Mouse (Mus musculus) MEL-GATA-1-ER (cell line): ENCODE measurements at regions not wholly inside any gene's neighbourhood (a gene's known extent, or its start where the extent isn't known, plus 50 kb on each side); places are given as distances from the start of the nearest gene placed in this dataset.
"Not testable (repeated sequence)": the region's sequence is repeated elsewhere in the genome, so short reads cannot be mapped to it uniquely, and the experiment has no call there.

ENCODE experiments used
- DNase-seq: peaks from one replicate; pipeline ENCODE4 v3.0.0-alpha.2; 2012; ENCODE audit warnings: low read depth; ENCODE audit errors: extremely low read depth

DNA sequence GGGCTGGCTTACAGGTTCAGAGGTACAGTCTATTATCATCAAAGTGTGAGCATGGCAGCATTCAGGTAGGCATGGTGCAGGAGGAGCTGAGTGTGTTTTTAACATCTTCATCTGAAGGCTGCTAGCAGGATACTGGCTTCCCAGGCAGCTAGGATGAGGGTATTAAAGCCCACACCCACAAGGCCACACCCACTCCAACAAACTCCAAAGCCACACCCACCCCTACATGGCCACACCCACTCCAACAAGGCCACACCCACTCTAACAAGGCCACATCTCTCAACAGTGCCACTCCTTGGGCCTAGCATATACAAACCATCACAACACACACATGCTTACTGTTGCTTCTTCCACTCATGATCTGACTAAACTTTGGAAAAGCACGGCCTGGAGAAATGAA lies 172.5 kb downstream of the Msrb3 start:
- DNase-seq, result no peak

DNA sequence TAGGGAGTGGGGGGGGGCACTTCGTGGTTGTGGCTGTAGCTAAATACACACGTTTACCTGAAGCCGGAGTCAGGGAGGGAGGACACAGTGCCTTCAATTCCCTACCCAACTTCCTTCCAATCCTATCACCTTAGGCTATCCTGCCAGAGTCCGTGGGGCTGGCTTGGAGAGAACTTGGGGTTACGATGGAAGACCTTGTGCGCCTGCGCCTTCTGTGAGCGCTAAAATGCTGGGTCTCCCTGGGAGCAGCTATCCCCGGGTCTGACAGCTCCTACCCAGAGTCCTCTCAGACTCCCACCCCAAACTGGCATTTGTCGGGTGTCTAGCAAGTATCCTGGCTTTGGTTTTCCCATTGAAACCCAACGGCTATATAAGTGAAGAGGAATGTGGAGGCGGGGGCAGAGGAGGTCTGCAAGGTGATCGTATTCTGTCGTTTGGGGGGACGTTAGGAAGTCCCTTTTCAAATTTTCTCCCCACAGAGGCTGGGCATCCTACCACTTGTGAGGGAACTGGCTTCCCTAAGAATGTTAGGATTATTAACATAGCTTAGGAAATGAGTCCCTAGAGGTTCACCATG lies 176.9 kb downstream of the Msrb3 start:
- no peak for DNase-seq

DNA sequence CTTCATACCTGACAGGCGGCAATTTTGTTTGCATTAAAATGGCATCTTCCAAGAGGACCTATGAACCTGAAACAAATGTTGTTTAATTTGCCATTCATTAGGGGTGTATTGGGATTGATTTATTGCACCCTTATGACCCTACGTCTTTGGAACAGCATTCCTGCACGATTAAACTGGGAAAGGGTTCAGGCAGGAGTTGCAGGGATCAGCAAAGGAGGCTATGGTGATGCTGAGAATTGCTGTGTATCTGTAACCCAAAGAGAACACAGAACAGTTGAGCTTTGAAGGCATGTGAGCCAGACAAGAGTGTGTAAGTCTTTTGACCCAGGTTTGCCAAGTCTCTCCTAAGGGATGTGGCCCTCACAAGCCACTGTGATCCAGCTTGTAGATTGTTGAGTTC lies 177.9 kb downstream of the Msrb3 start:
- DNase-seq, result no peak

DNA sequence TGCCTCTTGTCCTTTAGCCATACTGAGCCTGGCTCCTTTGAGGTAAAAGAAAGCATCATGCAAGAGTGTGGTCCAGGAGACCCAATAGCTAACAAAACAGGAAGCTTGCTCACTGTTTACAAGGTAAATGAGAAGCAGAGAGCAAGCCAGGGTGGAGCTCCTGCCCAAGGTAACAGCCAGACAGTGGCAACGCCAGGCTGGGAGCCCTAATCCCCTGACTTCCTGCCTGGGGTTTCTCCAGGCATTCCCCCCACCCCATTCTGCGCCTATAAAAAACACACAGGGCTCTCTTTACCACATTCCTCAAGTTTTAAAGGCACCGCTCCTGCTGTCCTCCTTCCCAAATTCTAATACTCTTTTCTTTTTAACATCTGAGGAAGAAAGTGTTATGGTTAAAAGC lies 178.8 kb downstream of the Msrb3 start:
- DNase-seq, result no peak

DNA sequence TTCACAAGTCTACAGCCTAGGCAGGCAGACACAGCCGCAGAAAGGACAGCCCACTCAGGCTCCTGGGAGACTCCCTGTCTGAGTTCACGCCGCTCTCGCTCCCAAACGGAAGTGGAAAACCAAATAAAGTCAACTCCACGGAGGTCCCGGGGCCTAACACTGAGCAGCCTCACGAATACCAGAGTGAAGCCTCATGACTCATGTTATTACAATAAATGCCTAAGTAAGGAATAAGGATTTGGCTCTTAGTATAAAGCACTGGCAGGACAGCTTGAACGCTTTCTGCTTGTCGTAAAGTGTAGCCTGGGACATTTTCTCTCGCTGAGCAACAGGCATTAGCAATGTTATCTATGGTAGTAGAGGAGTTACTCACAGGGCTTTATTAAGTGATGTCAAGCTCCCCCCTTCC lies 181.7 kb downstream of the Msrb3 start:
- DNase-seq, result no peak

DNA sequence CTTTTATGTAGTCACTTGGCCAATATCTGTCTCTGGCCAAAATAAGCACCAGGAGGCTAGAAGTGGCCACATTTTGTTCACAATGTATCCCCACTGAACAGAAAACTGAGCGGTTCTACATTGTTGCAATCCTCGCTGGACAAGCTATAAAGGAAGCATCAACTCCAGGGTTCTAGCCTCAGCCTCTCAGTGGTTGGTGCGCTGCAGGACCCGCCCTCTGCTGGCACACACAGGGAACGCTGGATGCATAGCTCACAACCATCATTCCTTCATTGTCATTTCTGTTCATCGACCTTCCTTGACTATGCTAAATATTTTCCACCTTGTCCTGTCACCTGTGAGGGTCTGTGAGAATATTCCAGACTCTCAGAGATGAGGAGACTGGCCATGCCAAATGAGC lies 182.5 kb downstream of the Msrb3 start:
- DNase-seq, result no peak

DNA sequence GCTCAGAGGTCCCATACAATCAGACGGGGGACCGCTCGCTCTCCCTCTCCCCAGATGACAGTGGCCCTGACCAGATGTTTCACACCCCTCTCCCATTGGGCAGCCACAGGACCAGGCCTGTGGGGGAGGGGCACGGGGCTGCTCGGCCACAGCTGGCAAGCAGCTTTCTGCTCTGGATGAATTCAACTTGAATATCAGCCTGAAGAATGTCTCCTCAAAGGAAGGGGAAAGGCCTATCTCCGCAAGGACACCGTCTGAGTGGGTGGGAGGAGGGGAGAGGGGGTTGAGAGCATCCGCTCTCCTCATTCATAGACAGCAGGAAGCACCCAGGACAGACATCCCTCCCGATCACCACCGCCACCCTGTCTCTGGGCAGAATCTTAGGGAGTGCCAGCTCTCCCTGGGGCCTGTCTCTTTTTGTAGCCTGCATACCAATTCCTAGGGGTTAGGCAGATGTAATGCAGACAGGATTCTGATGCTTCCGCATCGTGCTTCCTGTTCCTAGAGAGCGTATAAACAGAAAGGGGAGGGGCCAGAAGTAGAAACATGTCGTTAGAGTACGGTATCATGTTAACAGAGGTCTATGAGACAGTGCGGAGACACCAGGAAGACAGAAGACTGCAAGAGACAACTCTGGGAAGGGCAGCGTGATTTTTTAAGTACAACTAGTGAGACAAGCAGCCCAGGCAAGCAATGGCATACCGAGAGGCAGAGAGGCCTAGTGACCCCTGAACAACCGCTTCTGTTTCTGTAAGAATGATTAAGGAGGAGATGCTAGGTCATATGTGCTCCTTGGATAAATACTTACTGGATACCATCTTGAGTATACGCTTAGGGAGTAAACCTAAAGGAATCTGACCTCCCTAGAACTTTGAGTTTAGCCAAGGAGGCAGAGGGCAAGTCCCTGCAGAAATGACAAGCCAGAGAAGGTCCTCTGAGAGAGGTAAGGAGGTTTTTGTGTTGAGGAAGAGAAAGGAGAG lies 190.8 kb downstream of the Msrb3 start:
- no peak for DNase-seq

DNA sequence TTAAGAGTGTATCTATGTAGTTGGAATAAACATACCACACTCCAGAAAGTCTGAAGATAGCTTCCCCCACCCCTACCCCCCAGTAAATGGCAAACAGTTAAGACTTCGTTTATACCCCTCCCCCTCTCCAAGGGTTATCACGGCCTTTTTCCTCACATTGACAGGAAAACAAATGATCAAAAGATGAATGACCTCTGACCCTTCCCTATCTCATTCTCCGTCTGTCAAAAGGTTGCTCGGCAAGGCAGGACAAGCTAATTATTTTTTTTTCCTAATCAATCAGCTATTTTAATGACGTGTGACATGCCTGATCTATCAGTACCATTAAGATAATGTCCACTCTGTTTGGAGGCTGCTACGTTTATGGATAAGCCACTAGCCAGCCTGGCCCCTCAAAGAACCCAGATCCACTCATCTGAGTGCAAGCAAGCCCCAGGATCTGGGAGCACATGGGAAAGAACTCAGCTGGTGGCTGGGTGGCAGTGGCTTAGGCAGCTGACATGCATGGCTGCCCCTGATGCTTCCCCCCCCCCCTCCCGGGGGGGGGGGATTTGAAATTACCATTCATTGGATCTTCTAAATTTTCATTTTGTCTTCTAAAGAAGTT lies 192.1 kb downstream of the Msrb3 start:
- DNase-seq, result no peak

DNA sequence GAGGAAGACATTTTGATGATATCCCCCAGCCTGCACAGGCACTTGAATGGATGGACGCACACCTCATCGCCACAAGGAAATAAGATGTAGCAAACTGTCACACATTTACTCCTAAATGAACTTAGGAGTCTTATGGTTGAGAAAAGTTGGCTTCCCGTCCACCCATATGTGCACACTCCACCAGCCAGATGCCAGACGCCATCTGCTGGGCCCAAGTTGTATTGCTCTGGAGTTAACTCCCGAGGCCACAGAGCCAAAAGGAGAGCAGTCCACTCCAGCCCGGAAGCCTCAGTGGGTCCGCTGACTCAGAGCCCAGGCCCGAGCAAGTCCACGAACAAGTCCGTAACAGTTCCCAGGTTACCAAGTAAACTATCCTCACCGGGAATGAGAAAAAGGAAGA lies 197.1 kb downstream of the Msrb3 start:
- peak; percentile 38 for DNase-seq

DNA sequence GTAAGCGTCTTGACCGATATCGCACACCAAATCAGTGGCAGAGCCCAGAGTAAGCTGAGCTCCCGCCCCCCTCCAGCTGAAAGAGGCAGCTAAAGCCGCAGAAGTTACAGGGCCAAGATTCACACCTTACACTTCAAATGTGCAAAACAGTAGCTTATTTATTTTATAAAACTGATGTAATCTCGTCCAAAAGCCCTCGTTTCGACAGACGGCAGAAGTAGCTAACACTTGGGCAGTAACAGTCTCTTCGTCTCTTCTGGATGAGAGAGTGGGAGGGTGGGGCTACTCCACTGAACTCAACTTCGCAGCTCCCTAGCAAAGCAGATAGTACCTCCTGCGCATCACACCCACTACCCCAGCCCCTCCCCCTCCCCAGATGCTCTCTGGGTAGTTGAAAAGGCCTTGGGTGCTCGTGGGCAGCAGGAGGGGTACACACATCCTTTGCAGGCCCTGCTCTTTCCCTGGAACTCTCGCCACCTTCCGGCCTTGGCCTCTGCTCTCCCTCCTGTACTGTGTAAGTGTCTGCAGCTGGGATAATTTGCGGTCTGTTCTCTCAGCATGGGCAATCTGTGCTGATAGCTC lies 201.5 kb downstream of the Msrb3 start:
- no peak for DNase-seq

DNA sequence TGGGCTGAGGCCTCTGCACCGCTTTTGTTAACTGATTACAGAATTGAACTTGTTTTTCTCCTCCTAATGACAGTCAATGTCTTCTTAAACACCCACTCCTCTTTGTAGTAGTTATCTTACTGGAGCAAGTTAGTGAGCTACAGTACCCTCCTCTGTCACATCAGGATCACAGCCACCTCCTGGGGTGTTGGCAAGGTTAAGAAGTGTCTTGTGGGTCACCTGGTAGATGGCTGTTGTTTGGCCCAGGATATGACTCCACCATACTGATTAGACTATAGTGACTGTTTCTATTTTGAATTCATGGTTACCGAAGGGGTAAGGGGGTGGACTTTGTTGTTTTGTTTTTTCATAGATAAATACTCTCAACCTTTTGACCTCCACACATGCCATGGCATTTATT lies 202.4 kb downstream of the Msrb3 start:
- no peak for DNase-seq

DNA sequence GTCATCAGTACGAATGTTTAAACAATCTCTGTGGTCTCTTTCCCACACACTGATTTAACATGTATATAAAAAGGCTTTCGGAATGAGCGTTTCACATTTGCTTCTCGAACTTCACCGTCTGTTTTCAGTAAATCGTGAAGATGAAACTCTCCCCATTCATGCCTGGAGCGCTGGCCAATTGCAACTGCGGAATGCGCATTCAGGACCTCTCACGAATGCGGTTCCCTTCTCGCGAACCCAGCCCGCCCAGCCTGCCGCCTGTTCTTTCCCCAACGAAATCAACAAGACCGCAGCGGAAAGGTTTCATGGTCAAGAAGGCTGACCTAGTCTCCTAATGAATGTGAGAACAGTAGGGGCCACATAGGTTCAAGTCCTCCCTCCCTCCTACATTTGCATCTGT lies 204.4 kb downstream of the Msrb3 start:
- DNase-seq, result no peak

DNA sequence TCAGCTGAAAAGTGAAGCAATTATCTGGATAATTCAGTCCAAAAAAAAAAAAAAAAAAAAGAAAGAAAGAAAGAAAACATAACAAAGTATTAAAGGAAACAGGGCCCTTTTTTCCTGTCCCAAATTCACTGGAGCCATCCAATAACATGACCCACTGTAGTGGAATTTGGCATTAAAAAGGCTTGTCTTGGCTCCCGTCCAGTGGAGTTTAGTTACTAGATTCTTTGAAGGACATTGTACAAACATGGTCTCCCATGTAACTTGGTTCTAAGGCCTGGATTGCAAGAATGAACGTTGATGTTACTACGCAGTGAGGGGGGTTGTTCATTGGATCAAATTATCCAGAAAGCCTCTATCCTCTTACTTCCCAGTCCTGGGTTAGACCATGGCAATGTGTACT lies 207.4 kb downstream of the Msrb3 start:
- DNase-seq, result no peak

DNA sequence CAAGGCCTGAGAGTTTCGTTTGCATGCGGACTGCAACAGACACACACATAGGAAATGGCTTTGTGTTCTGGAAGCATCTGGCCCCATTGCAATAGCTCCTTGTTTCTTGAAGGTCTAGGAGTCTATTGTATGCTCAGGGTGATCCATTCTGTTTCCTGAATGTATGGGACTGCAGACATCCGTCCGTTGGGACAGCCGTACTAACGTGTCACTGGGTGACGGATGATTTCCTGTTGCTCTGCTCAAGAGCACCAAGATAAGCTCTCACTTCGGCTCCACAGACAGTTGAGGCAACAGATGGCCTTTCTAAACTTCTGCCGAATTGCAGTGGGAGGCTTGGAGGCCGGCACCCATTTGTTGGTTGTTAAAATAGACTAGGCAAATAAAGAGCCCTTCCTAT lies 209.9 kb upstream of the Hmga2 start:
- peak; percentile 70 for DNase-seq

DNA sequence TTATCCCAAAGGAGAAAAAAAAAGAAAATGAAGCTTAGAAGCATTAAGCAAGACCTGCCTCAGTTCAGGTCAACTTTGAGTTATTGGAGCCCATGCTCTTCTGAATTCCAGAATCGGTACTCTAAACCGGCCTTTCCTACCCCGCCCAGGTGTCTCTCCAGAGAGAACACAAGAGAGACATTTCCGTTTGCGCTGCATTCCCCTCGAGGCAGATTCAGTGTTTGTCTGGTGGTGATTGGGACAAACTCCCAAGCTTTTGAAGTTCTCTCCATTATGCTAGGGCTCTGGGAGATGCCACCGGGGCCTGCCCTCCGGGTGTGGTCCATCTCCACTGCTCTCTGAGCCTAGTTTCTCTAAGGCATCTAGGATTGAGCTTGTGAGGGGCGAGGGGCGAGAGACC lies 205.8 kb upstream of the Hmga2 start:
- no peak for DNase-seq

DNA sequence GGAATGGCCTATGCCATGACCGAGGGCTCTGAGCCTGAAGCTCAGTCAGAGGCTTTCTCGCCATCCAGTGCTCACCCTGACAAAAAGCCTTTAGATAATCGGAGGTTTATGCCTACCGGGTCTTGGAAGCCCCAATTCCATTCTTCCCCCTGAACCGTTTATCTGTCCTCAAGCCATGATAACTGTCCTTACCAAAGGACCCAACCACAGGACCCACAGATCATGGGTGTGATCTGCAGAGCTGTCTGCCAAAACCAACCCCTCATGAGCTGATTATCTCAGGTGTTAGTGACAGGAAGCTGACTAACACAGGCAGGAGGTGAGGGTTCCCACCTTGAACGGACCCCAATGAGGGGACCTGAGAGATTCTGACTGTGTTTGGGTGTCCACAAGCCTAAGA lies 203.7 kb upstream of the Hmga2 start:
- DNase-seq, result no peak

DNA sequence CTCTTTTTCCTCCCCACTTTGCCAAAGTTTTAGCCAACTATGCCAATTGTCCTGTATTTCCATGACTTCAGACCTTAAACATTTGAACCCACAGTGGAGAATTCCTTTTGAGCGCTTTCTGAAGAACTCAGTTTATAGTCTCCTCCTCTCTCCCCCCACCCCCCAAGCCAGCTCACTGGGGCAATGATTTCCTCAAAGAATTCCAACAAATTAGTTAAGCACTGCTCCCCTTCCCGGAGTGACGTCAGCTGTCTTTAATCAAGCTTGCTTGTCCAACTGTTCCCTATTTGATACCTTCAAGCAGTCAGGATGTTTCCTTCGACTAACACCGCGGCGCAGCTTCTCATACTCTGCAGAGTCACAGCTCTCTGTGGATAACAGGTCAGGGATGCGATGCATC lies 202.0 kb upstream of the Hmga2 start:
- no peak for DNase-seq

DNA sequence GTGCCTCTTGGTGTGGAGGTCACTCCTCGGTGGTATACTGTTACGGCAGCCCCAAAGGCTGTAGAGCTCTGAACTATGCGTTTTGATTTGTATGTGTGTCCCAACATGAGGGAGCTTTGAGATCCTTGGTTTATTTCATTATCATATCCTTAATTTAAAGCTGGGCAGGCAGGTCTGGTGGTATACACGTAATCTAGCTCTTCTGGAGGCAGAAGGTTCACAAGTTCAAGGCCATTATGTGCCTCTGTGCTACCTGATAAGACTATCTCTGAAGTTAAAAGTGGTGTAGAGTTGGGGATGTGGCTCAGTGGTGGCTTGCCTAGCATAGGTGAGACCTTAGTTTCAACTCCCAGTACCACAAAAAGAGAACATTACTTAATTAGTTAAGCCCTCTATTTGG lies 199.1 kb upstream of the Hmga2 start:
- DNase-seq, result peak; percentile 33

DNA sequence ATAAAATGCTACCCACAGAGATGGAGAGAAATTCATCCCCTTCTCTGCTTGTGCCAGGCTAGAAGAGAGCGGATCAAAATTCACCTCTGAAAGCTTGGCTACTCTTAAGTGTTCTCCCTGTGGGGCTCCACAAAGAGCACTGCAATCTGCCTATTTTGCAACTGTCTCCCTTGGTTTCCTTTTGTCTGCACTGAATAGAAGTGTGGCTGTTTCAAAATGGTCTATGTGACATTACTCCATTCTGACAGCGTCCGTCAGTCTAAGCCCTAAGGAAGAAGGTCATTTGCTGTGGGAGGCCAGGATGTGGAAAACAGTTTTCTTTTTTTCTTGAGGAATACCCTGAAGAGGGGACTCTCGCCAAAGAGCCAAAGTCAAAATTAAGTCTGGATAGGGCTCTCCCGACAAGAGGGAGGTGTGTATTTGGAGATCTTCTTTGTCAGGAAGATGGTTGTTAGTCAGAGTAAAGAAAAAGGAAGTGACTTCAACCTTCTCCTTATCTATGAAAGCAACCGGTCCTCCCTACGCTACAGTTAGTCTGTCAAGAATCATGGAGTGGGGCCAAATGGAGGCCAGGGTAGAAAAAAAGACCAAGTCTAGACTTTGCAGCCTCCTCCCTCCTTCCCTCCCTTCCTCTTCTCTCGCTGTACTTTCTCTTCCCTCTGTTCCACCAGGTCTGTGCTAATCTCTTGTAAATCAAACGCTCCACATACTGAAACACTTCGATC lies 198.2 kb upstream of the Hmga2 start:
- DNase-seq, result peak; percentile 92

DNA sequence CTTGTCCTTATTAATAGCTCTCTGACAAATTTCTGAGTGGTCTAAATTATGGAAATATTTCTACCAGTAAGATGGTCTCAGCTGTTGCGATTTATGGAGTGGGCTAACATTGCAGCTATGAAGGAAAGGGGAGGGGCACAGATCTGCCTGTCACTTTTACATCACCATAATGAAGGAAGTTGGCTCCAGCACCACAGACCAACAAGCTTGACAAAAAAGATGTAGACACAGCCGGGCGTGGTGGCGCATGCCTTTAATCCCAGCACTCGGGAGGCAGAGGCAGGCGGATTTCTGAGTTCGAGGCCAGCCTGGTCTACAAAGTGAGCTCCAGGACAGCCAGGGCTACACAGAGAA lies 191.4 kb upstream of the Hmga2 start:
- not testable (repeated sequence) for DNase-seq

DNA sequence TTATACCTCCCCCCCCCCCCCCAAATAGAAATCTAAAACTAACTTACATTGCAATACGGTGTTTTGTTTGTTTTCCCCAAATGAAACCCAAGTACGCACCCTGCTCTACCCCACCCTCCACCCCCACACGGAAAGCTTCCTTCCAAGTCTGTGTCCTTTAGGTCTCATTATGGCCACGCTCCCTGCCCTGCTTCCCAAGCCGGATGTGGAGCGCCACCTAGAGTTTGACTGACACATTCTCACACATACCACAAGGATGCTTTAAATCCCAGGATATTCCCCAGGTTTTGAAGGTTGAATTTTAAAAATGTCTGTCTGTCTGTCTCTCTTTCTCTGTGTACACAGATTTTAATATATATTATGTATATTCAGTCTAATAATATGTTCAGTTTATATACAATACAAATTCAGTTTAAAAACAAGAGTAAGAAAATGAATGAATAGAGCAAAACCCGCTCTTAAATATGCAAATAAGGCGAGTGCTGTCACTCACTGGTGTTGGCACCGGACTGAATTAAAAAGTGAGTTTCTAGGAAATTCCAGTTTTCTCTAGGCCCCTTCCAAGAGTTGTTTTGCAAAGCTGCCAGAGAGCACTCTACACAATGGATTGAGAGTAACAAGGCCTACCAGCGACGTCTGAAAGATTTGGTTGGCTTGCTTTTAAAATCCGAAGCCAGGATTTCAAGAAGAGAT lies 190.9 kb upstream of the Hmga2 start:
- DNase-seq, result no peak
